14 mouse cellular contexts compared by ENCODE assay signal in the genomic region with DNA sequence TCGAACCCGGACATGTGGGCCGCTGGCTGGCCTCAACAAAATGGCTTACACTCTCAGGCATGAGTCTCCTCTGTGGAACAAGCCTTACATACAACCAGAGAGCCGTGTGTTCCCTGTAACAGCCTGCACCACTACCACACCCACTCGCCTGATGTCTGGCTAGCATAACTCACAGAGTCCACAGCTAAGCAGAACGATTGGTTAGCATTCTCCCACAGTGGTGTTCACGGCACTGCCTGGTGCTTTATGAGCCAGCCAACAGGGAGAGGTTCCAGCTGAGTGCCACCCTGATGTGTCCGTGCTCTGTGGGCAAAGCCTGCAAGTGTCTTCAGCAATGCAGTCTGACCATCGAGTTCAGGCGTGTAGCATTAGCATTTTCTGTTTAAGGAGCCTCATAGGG. TPM values are rescaled to one million over a fixed set of nuclear protein-coding genes. Genes with fewer than 3 reads are reported as not detected.
DNase-seq lines count a peak whose midpoint lies in the region; ATAC-seq lines count a peak whose summit lies in the region.
"Had no signal": no experiment of that assay in that cellular context is flagged by ENCODE, and none has a peak within 500 bp of the region (broad histone marks: within the 10 kb centered on the region; RNA-seq: fewer than 3 reads in every experiment).

No protein-coding gene starts in this region.

- no peaks in the 10 kb centered on the region; the same call in 1 of the 2 replicates for H3K9me3 ChIP-seq in stomach, embryonic 14.5 days (ENCODE audit: control insufficient read depth, low read depth, low read length)
- peaks cover 3% of the 10 kb centered on the region; the same call in 1 of the 2 replicates for H3K9me3 ChIP-seq in midbrain, embryonic 11.5 days (ENCODE audit: control insufficient read depth, low read length)

- peak; percentile 85 for DNase-seq in heart, adult 11 months
- no peak for DNase-seq in heart, postnatal 25 days (ENCODE audit: low spot score)
- DNase-seq in kidney, adult 9 months = peak; percentile 76
- DNase-seq in layer of hippocampus, adult 8-10 months (ENCODE audit: low spot score in 2 of 2) = peak; percentile 76
- no peak for DNase-seq in retina, embryonic 14.5 days (ENCODE audit: low spot score)
- no peak for DNase-seq in midbrain, embryonic 11.5 days (ENCODE audit: low spot score, missing footprints)
- no peak for DNase-seq in thymus, postnatal 25 days
- DNase-seq: adrenal gland, postnatal 10 days; cerebellum, adult 2 months; thymus, adult 18-20 months had no signal

- H3K9ac ChIP-seq in stomach, embryonic 14.5 days (replicated peaks; ENCODE audit: low read depth, low read length) = no peak overlapping the region
- no peak overlapping the region for H3K9ac ChIP-seq in midbrain, embryonic 11.5 days (ENCODE audit: low read length)
- H3K9ac ChIP-seq: liver, embryonic 12.5 days had no signal

- no peaks in the 10 kb centered on the region for H3K27me3 ChIP-seq in stomach, embryonic 14.5 days (ENCODE audit: control insufficient read depth, insufficient read depth, low read length)
- H3K27me3 ChIP-seq in midbrain, embryonic 11.5 days (ENCODE audit: control insufficient read depth, insufficient read depth, low read length) = no peaks in the 10 kb centered on the region

- no peaks in the 10 kb centered on the region for H3K36me3 ChIP-seq in stomach, embryonic 14.5 days (ENCODE audit: control insufficient read depth, insufficient read depth, low read length)
- no peaks in the 10 kb centered on the region for H3K36me3 ChIP-seq in midbrain, embryonic 11.5 days (ENCODE audit: control insufficient read depth, insufficient read depth, low read length)
- H3K36me3 ChIP-seq: liver, embryonic 12.5 days had no signal

- peaks cover 4% of the 10 kb centered on the region; the same call in 1 of the 2 replicates for H3K4me1 ChIP-seq in stomach, embryonic 14.5 days (ENCODE audit: control insufficient read depth, insufficient read depth, low read length)
- no peaks in the 10 kb centered on the region for H3K4me1 ChIP-seq in midbrain, embryonic 11.5 days (ENCODE audit: control insufficient read depth, insufficient read depth, low read length)
- H3K4me1 ChIP-seq: liver, embryonic 12.5 days had no signal

- intact Hi-C loops in heart, postnatal 25 days (cut with DNase I) = no loop called here

- H3K4me3 ChIP-seq in stomach, embryonic 14.5 days (ENCODE audit: low read depth, low read length) = no peak overlapping the region
- no peak overlapping the region for H3K4me3 ChIP-seq in midbrain, embryonic 11.5 days (ENCODE audit: low read depth, low read length)
- H3K4me3 ChIP-seq: liver, embryonic 12.5 days; myocyte had no signal

- no peak overlapping the region for H3K4me2 ChIP-seq in stomach, embryonic 14.5 days (replicated peaks; ENCODE audit: low read depth, low read length)
- H3K4me2 ChIP-seq in midbrain, embryonic 11.5 days = no peak overlapping the region
- H3K4me2 ChIP-seq: liver, embryonic 12.5 days had no signal

- ATAC-seq in stomach, embryonic 14.5 days (ENCODE audit: insufficient number of reproducible peaks, insufficient read depth, low FRiP score, low read depth) = 0 out of 2 replicates have a peak, but pooled peaks have one; percentile 23
- ATAC-seq in midbrain, embryonic 11.5 days (ENCODE audit: low FRiP score) = no peak
- ATAC-seq: liver, embryonic 12.5 days had no signal

- H3K27ac ChIP-seq in stomach, embryonic 14.5 days (ENCODE audit: low read length) = no peak overlapping the region
- no peak overlapping the region for H3K27ac ChIP-seq in midbrain, embryonic 11.5 days (ENCODE audit: low read depth, low read length)
- H3K27ac ChIP-seq: liver, embryonic 12.5 days had no signal

- 61% methylated on average over 10 of the region's 10 CpGs for WGBS in stomach, embryonic 14.5 days
- 74% methylated on average over 10 of the region's 10 CpGs for WGBS in midbrain, embryonic 11.5 days

RNA-seq across cellular contexts. Expression of a gene that starts 18.3 kb away (rescaled TPM):
- 100 to 1,000 TPM in 1 of 2 experiments, 10 to 100 TPM in 1; 99.7 to 119 TPM for total RNA-seq in heart, postnatal 25 days (2021)
- 10 to 100 TPM; 20.2 to 27.2 (median 23.1) TPM for total RNA-seq in layer of hippocampus, adult 8-10 months (2022)
- polyA plus RNA-seq in stomach, embryonic 14.5 days (2014; fragmentation: Nextera tagmentation; extraction: Ambion mirVana) = 49.7 and 62.4 TPM in 2 replicates
- 33.9 and 34.8 TPM in 2 replicates for polyA plus RNA-seq in midbrain, embryonic 11.5 days (2014; fragmentation: Nextera tagmentation; extraction: Ambion mirVana)

RNA-seq across cellular contexts. Expression of a gene that starts 30.2 kb away (rescaled TPM):
- total RNA-seq in heart, postnatal 25 days (2021) = 1 to 10 TPM; 2.3 to 2.4 TPM
- 10 to 100 TPM; 56.8 to 82.2 (median 62.5) TPM for total RNA-seq in layer of hippocampus, adult 8-10 months (2022)
- polyA plus RNA-seq in stomach, embryonic 14.5 days (2014; fragmentation: Nextera tagmentation; extraction: Ambion mirVana) = 3.9 and 4.4 TPM in 2 replicates
- 8.6 and 9.7 TPM in 2 replicates for polyA plus RNA-seq in midbrain, embryonic 11.5 days (2014; fragmentation: Nextera tagmentation; extraction: Ambion mirVana)

RNA-seq across cellular contexts. Expression of a gene that starts 49.9 kb away (rescaled TPM):
- total RNA-seq in heart, postnatal 25 days (2021) = not detected
- 100 to 1,000 TPM; 607 to 653 (median 629) TPM for total RNA-seq in layer of hippocampus, adult 8-10 months (2022)
- 0.19 and 0.24 TPM in 2 replicates for polyA plus RNA-seq in stomach, embryonic 14.5 days (2014; fragmentation: Nextera tagmentation; extraction: Ambion mirVana)
- polyA plus RNA-seq in midbrain, embryonic 11.5 days (2014; fragmentation: Nextera tagmentation; extraction: Ambion mirVana) = 0.23 and 0.26 TPM in 2 replicates
- total RNA-seq: megakaryocyte, adult 5-6 weeks had no signal
- polyA plus RNA-seq: liver, embryonic 12.5 days; myocyte had no signal

Comparison
In these comparisons a context has a peak if more than half of its experiments do, and no peak if none do; other contexts are left out.
1. DNase-seq: peak in heart, adult 11 months (single experiment), kidney, adult 9 months (single experiment) and layer of hippocampus, adult 8-10 months (2 of 2); none in heart, postnatal 25 days (single experiment), retina, embryonic 14.5 days (single experiment), midbrain, embryonic 11.5 days (single experiment) and thymus, postnatal 25 days (single experiment).
2. RNA of a gene that starts 30.2 kb away (total RNA-seq): 56.8 to 82.2 TPM in layer of hippocampus, adult 8-10 months; 2.3 to 2.4 TPM in heart, postnatal 25 days; every median in the first group is over 10 times any median in the second.
3. RNA of a gene that starts 49.9 kb away (total RNA-seq): 607 to 653 TPM in layer of hippocampus, adult 8-10 months; not detected in heart, postnatal 25 days; every median in the first group is over 100 times any median in the second.